Mouse (Mus musculus): ENCODE results near the gene Snx8. TPM values are rescaled to one million over a fixed set of nuclear protein-coding genes. Genes with fewer than 3 reads are reported as not detected.

The Snx8 gene
- total RNA-seq, 2 experiments from 2014 or later = 26.8 to 30.5 TPM

Small RNA genes within 50 kb of the gene (microRNA-seq; reads per million reads assigned to microRNA genes)
- gene Mir7038 = 0.90 reads per million

Other genes with a start within 250 kb of the Snx8 start
- 10 to 100 TPM; 24.1 to 24.7 TPM for gene Mad1l1, start 67.7 kb downstream of the Snx8 start, total RNA-seq (2021)
- 1 to 10 TPM; 7.1 to 8.3 TPM for gene Nudt1, start 67.6 kb downstream of the Snx8 start, total RNA-seq (2021)
- 10 to 100 TPM; 10.2 to 11.3 TPM for gene Mrm2, start 57.4 kb downstream of the Snx8 start, total RNA-seq (2021)
- gene Eif3b, start 30.1 kb upstream of the Snx8 start, total RNA-seq (2021) = 100 to 1,000 TPM; 124 to 127 TPM
- gene Gm4869, start 56.4 kb upstream of the Snx8 start, total RNA-seq (2021) = not detected
- gene Chst12, start 116.3 kb upstream of the Snx8 start, total RNA-seq (2021) = 10 to 100 TPM; 19.7 to 20.9 TPM
- not detected for gene Grifin, start 175.8 kb upstream of the Snx8 start, total RNA-seq (2021)
- gene Lfng, start 218.1 kb upstream of the Snx8 start, total RNA-seq (2021) = 10 to 100 TPM; 19.7 to 20.7 TPM

Data from left cerebral cortex, postnatal 4 days (tissue).